Mouse (Mus musculus): ENCODE data around the gene Frmd4b.

DNA sequence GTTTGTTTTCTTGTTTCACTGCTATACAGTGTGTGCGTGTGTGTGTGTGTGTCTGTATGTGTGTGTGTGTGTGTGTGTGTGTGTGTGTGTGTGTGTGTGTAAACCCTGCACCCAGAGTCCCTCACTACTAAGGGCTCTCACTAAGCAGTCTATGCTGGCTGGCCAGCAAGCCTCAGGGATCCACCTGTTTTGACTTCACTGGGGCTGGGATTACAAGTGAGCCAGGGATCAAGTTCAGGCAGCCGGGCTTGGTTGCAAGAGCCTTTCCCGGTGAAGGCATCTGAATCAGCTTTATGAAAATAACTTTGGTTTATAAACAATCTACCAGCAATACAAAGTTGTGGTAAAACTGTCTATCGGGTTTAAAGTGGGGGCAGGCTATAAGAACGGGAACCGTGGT is 206.0 kb downstream of the Frmd4b start:
- TF ChIP-seq CTCF (IDR thresholded peaks at IDR 0.05; ENCODE audit: control insufficient read depth, insufficient read depth, insufficient replicate concordance, low read depth, low read length), result no peak
- no peak for TF ChIP-seq POLR2A (IDR thresholded peaks at IDR 0.05; ENCODE audit: control insufficient read depth, low read depth, low read length)
